Mouse (Mus musculus): ENCODE measurements around the gene Fam102b.

DNA sequence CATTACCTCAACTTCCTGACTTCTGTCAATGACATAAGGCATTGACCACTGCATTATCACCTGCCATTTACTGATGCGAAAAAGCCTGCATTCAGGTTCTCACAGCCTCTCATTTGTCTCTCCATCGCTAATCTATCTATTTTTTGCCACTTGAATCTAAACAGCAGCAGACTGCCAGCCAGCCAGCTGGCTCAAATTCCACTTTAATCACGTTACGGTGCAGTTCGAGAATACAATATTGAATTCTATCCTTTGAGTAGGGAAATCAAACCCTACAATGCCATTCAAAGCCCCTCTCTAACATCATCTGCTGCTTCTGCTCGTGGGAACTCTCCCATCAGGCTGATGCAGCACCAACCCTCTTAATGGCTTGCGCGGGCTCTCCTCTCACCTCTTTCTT is 4.3 kb downstream of the Fam102b start:
- no peak for TF ChIP-seq CTCF (IDR thresholded peaks at IDR 0.05; ENCODE audit: low read depth, low read length)
- TF ChIP-seq POLR2A (IDR thresholded peaks at IDR 0.05; ENCODE audit: insufficient read depth, low read length), result no peak

All from ES-Bruce4 (cell line).